Mouse (Mus musculus) midbrain, embryonic 16.5 days (tissue): ENCODE results near the gene 1500009C09Rik. TPM values are rescaled to one million over a fixed set of nuclear protein-coding genes. Genes with fewer than 3 reads are reported as not detected.
A peak's percentile ranks its signal among the peaks of the same experiment; 100 is the strongest.

Source experiments
- ATAC-seq: fragments of 200-750 bp; cut with Nextera tagmentation; 2 replicates; pipeline ENCODE4 v1.8.0; 2017; ENCODE audit warnings: moderate TSS enrichment
- H3K27ac ChIP-seq: fragments of 300-500 bp; sonication (generic); 2 replicates; pipeline ENCODE4 v1.5.1; 2014; ENCODE audit warnings: mild to moderate bottlenecking, low read length, mixed read lengths
- H3K27me3 ChIP-seq: fragments of 300-500 bp; sonication (generic); 2 replicates; pipeline ENCODE4 v1.6.1; 2014; ENCODE audit warnings: low read depth, low read length, mixed read lengths; ENCODE audit not compliant: control insufficient read depth, insufficient read depth
- H3K36me3 ChIP-seq: fragments of 300-500 bp; sonication (generic); 2 replicates; pipeline ENCODE4 v1.6.1; 2014; ENCODE audit warnings: mild to moderate bottlenecking, low read length, moderate library complexity, mixed read lengths; ENCODE audit not compliant: control insufficient read depth, insufficient read depth
- H3K4me1 ChIP-seq: fragments of 300-500 bp; sonication (generic); 2 replicates; pipeline ENCODE4 v1.6.1; 2014; ENCODE audit warnings: mild to moderate bottlenecking, low read length, mixed read lengths; ENCODE audit not compliant: control insufficient read depth, insufficient read depth
- H3K4me2 ChIP-seq: fragments of 300-500 bp; sonication (generic); 2 replicates; pipeline ENCODE4 v1.6.1; 2014; ENCODE audit warnings: mild to moderate bottlenecking, low read length, mixed read lengths
- H3K4me3 ChIP-seq: fragments of 300-500 bp; sonication (generic); 2 replicates; pipeline ENCODE4 v1.5.1; 2014; ENCODE audit warnings: low read depth, mild to moderate bottlenecking, low read length, moderate library complexity, mixed read lengths
- H3K9ac ChIP-seq: fragments of 300-500 bp; sonication (generic); 2 replicates; pipeline ENCODE4 v1.6.1; 2014; ENCODE audit warnings: low read depth, low read length, mixed read lengths
- H3K9me3 ChIP-seq: fragments of 300-500 bp; sonication (generic); replicated peaks from 2 replicates; pipeline ENCODE4 v1.6.1; 2014; ENCODE audit warnings: mild to moderate bottlenecking, low read length, mixed read lengths; ENCODE audit not compliant: control insufficient read depth, poor library complexity, severe bottlenecking
- WGBS: fragments of 180-500 bp; shearing (Covaris S2); extraction: QIAGEN DNeasy Blood & Tissue Kit; methylation state at CpG from one replicate; pipeline ENCODE4 v1.1.7; 2014; 5-methylcytosine and 5-hydroxymethylcytosine counted together
- polyA plus RNA-seq: library from polyadenylated mRNA; unstranded; fragments of >200 nt; fragmentation: Nextera tagmentation; extraction: Ambion mirVana; gene quantifications from 2 replicates; pipeline ENCODE4 v1.2.1, GENCODE M21; 2015

1500009C09Rik gene
- polyA plus RNA-seq, 1 experiment from 2014 or later, result 21.0 TPM

DNA sequence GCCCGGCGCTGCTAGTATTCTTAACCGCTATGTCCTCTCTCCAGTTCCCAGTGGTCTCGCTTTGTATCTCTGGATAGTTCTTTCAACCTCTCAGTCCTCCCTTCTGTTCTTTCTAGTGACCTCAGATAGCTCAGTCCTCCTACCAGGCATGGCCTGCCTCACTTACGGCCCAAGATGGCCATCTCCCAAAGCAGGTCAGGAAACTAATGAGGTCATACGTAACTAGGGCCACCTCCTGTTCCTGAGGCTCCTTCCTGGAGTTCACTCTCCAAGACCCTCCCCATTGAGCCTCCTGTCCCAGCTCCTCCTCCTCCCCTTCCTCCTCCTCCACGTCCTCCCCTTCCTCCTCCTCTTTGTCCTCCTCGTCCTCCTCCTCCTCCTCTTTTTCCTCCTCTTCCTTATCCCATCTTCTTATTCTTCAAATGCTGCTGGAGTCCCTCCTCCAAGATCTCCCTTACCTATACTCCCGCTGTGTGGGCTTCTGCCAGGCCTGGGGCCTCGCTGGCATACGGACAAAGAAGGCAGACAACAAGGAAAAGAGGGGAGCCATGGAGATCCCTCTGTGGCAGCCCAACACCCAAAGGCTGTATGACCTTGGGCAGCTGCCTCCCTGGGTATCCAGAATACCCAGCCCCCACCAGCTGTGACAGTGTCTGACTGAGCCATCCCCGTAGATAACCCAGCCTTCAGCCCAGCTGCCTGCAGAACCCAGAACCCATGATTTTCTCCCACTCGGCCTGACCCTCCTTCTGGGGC lies 42.7 kb upstream of the 1500009C09Rik start:
- no peak for ATAC-seq
- Histone ChIP-seq H3K9ac (no peak overlapping the region), H3K36me3 (no peaks in the 10 kb centered on the region), H3K4me3 (no peak overlapping the region), H3K9me3 (no peaks in the 10 kb centered on the region), H3K27me3 (peaks cover 56% of the 10 kb centered on the region), H3K27ac (no peak overlapping the region), H3K4me1 (peaks cover 26% of the 10 kb centered on the region), H3K4me2 (no peak overlapping the region)
- 79% methylated on average over 13 of the region's 13 CpGs for WGBS

- 36% methylated on average over 1 of the region's 1 CpGs for WGBS
- no peaks in the 10 kb centered on the region for H3K9me3 ChIP-seq
- H3K9ac ChIP-seq, result no peak overlapping the region
- no peaks in the 10 kb centered on the region for H3K36me3 ChIP-seq
- peaks cover 63% of the 10 kb centered on the region for H3K27me3 ChIP-seq
- H3K4me3 ChIP-seq, result no peak overlapping the region
- no peak overlapping the region for H3K27ac ChIP-seq
- H3K4me2 ChIP-seq, result no peak overlapping the region
- peaks cover 28% of the 10 kb centered on the region for H3K4me1 ChIP-seq
- ATAC-seq, result no peak
These were observed 41.4 kb upstream of the 1500009C09Rik start for GRCm38 (mm10) chr15:82210801-82211200.

GRCm38 (mm10) chr15:82211281-82211680 lies 40.9 kb upstream of the 1500009C09Rik start:
- no peak for ATAC-seq
- H3K27ac ChIP-seq, result no peak overlapping the region
- peaks cover 28% of the 10 kb centered on the region for H3K4me1 ChIP-seq
- no peaks in the 10 kb centered on the region for H3K9me3 ChIP-seq
- peak overlapping the region; percentile 46; the same call in 1 of the 2 replicates for H3K4me3 ChIP-seq
- H3K27me3 ChIP-seq, result peaks cover 63% of the 10 kb centered on the region
- H3K36me3 ChIP-seq, result no peaks in the 10 kb centered on the region
- no peak overlapping the region for H3K9ac ChIP-seq
- WGBS, result under 1% methylated on average over 11 of the region's 11 CpGs
- H3K4me2 ChIP-seq, result peak overlapping the region; percentile 67

DNA sequence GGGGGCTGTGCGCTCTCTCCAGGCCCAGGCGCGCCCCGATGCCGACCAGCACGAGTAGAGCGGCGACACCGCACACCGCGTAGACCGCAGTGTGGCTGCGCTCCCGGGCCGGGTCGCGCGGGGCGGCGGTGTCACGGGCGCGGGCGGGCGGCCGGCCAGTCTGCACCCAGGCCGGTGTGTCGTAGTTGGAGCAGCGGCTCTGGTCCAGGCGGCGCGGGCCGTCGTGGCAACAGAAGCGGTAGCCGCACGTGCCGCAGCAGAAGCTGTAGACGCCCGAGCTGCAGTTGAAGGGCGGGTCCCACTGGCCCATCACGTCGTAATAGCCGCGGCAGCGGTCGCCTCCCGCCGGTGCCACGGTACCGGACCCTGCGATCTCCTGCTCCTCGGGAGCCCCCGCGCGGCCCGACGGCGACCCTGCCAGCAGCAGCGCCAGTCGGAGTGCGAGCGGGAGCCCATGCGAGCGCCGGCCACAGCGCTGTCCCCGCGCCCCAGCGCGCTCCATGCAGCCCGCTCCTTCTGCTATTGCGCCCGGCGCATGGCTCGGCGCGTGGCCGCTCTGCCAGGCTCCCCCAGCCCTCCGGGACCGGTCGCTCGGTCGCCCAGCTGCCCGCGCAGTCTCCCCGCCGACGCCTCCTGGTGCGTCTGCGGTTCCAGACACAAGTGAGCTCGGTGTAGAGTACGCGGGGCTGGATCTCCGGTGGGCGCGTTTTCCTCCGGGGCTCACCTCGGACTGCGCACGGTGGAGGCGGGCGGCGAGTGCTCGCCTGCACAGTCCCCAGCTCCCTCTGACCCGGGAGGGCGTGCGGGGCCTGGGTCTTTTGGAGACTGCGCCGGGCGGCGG lies 40.1 kb upstream of the 1500009C09Rik start:
- Histone ChIP-seq H3K27ac (no peak overlapping the region), H3K36me3 (no peaks in the 10 kb centered on the region), H3K4me3 (peak overlapping the region; percentile 46), H3K9me3 (no peaks in the 10 kb centered on the region), H3K4me2 (peak overlapping the region; percentile 67), H3K27me3 (peaks cover 64% of the 10 kb centered on the region), H3K4me1 (peaks cover 26% of the 10 kb centered on the region), H3K9ac (peak overlapping the region; percentile 54)
- ATAC-seq, result peak; percentile 47
- under 1% methylated on average over 86 of the region's 112 CpGs for WGBS

GRCm38 (mm10) chr15:82212752-82213063 lies 39.5 kb upstream of the 1500009C09Rik start, which contains the start of gene Shisa8:
TSS of gene Shisa8 (minus strand) at chr15:82212815.
- H3K4me3 ChIP-seq, result peak within 1 kb of the TSS; percentile 46
- no peaks in the 10 kb centered on the region for H3K36me3 ChIP-seq
- H3K27ac ChIP-seq, result no peak within 1 kb of the TSS
- H3K4me1 ChIP-seq, result peaks cover 20% of the 10 kb centered on the region
- peak within 1 kb of the TSS; percentile 54 for H3K9ac ChIP-seq
- 0% methylated on average over 13 of the region's 34 CpGs for WGBS
- no peaks in the 10 kb centered on the region for H3K9me3 ChIP-seq
- no peak; the same call in 1 of the 2 replicates for ATAC-seq
- H3K4me2 ChIP-seq, result peak within 1 kb of the TSS; percentile 67
- H3K27me3 ChIP-seq, result peaks cover 64% of the 10 kb centered on the region

- Histone ChIP-seq H3K4me2 (no peak overlapping the region; the same call in 1 of the 2 replicates), H3K27me3 (peaks cover 64% of the 10 kb centered on the region), H3K9me3 (no peaks in the 10 kb centered on the region), H3K4me1 (peaks cover 20% of the 10 kb centered on the region), H3K27ac (no peak overlapping the region), H3K36me3 (no peaks in the 10 kb centered on the region), H3K9ac (no peak overlapping the region), H3K4me3 (no peak overlapping the region)
- ATAC-seq, result no peak
- 5% methylated on average over 4 of the region's 4 CpGs for WGBS
These were observed 39.0 kb upstream of the 1500009C09Rik start for GRCm38 (mm10) chr15:82213222-82213621.

DNA sequence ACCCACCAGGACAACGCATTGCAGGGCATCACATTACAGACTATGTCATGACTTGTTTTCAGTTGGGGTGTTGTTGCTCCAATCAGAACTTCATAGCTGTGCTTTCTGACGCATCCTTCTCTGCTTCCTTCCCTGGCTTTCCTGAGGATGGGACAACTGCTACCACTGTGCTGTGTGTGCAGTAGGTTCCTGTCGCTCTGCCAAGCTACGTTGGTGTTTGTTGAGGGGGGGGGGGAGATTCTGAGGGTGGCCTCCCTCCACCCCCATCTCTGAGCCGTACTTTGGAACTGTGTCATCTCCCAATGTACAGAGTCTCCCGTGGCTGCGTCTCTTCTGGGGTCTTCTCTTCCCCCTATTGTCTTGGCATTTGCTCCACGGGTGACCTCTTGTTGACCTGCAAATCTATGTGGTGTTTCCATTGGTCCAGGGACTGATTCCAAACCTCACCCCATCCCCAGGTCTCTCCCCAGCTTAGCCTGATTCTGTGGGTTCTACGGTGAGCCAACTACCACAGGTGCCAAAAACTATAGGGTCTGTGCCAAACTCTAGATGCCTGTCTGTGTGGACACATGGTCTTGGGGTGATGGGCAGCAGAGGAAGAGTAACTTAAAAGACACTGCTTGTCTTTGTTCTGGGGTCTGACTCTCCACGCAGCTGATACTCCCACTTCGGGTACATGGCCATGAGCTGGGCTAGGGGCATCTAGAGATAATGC lies 36.7 kb upstream of the 1500009C09Rik start:
- H3K36me3 ChIP-seq, result no peaks in the 10 kb centered on the region

DNA sequence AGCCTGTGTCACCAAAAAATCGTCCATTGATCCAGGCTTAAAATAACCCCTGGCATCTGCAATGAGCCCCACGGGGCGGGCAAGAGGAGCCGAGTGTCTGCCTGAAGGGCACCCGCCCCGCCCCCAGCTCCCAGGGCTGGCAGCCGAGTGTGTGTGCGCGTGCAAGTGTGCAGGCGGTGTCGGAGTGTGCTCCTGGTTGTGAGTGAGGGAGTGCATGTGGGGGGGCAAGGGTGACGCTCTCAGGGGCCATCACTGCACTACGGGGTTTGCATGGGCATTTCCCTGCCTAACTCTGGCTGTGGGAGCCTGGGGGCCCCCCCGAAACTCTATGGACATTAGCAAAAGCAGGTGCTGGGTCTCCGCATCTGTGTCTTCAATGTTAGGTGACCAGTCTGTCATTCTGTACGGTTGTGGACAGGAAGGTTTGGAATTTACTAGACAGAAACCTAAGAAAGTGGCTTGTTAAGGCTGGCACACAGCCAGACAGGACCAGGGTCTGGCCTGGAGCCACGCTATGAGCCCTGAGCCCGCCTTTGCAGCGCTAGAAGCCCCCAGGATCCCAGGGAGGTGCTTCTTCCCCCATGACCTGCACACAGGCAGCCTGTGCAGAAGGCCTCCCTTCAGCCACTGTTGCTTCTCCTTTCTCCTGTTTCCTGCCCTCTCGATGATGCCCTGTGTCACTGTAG lies 35.9 kb upstream of the 1500009C09Rik start:
- no peak overlapping the region for H3K4me3 ChIP-seq
- ATAC-seq, result no peak
- H3K4me1 ChIP-seq, result peaks cover 20% of the 10 kb centered on the region
- H3K4me2 ChIP-seq, result no peak overlapping the region
- no peaks in the 10 kb centered on the region for H3K36me3 ChIP-seq
- H3K27ac ChIP-seq, result no peak overlapping the region
- H3K27me3 ChIP-seq, result peaks cover 44% of the 10 kb centered on the region
- WGBS, result 43% methylated on average over 20 of the region's 20 CpGs
- H3K9me3 ChIP-seq, result no peaks in the 10 kb centered on the region
- no peak overlapping the region for H3K9ac ChIP-seq

More for the DNA sequence above, 36.7 kb upstream of the 1500009C09Rik start:
- H3K4me2 ChIP-seq, result no peak overlapping the region
- peaks cover 20% of the 10 kb centered on the region for H3K4me1 ChIP-seq
- no peak overlapping the region for H3K4me3 ChIP-seq
- no peak overlapping the region for H3K27ac ChIP-seq
- no peak for ATAC-seq
- peaks cover 51% of the 10 kb centered on the region for H3K27me3 ChIP-seq
- H3K9me3 ChIP-seq, result no peaks in the 10 kb centered on the region
- WGBS, result 36% methylated on average over 11 of the region's 11 CpGs
- no peak overlapping the region for H3K9ac ChIP-seq
